Mouse (Mus musculus): ENCODE measurements at regions not wholly inside any gene's neighbourhood (a gene's known extent, or its start where the extent isn't known, plus 50 kb on each side); places are given as distances from the start of the nearest gene placed in this dataset.

GRCm38 (mm10) chr1:125172474-125172873, 263.1 kb downstream of the Actr3 start:
- Histone ChIP-seq H3K27me3 (replicated peaks; ENCODE audit: control insufficient read depth, insufficient read depth, low read length) (no peaks in the 10 kb centered on the region), H3K4me1 (replicated peaks; ENCODE audit: control insufficient read depth, insufficient read depth, low read length) (no peaks in the 10 kb centered on the region), H3K36me3 (ENCODE audit: control insufficient read depth, insufficient read depth) (no peaks in the 10 kb centered on the region), H3K4me3 (ENCODE audit: low read depth, low read length) (no peak overlapping the region), H3K9ac (ENCODE audit: low read depth, low read length) (no peak overlapping the region), H3K9me3 (ENCODE audit: control insufficient read depth) (no peaks in the 10 kb centered on the region), H3K4me2 (replicated peaks; ENCODE audit: low read depth) (no peak overlapping the region), H3K27ac (ENCODE audit: low read depth, low read length) (no peak overlapping the region)
- ATAC-seq: no peak
- WGBS: 73% methylated on average over 1 of the region's 1 CpGs
- TF ChIP-seq CTCF (IDR thresholded peaks at IDR 0.05; ENCODE audit: low read depth): no peak

DNA sequence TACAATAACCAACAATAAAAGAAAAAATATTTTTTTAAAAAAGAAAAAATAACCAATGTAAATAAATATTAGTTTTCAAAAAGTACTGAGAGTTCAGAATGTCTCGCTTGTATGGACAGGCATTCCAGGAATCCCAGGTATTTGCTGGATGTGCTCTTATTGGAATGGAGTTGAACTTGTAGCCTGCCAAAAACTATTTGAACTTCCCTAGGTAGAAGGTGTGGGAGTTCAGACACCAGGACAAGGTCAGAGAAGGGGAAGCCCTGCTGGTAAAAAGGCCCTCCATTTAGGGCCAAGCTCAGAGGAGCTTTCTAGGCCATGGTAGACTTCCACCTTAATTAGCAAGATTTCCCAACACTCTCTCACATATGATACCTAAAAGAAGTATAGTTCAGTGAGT, 270.3 kb downstream of the Actr3 start:
- no peaks in the 10 kb centered on the region for H3K27me3 ChIP-seq (replicated peaks; ENCODE audit: control insufficient read depth, insufficient read depth, low read length)
- ATAC-seq: no peak
- no peaks in the 10 kb centered on the region for H3K4me1 ChIP-seq (replicated peaks; ENCODE audit: control insufficient read depth, insufficient read depth, low read length)
- no peaks in the 10 kb centered on the region for H3K36me3 ChIP-seq (ENCODE audit: control insufficient read depth, insufficient read depth)
- no peaks in the 10 kb centered on the region for H3K9me3 ChIP-seq (ENCODE audit: control insufficient read depth)
- no peak overlapping the region for H3K4me2 ChIP-seq (replicated peaks; ENCODE audit: low read depth)
- WGBS: 80% methylated on average over 1 of the region's 1 CpGs
- H3K9ac ChIP-seq (ENCODE audit: low read depth, low read length): no peak overlapping the region
- H3K4me3 ChIP-seq (ENCODE audit: low read depth, low read length): no peak overlapping the region
- H3K27ac ChIP-seq (ENCODE audit: low read depth, low read length): no peak overlapping the region
- TF ChIP-seq CTCF (IDR thresholded peaks at IDR 0.05; ENCODE audit: low read depth): no peak

DNA sequence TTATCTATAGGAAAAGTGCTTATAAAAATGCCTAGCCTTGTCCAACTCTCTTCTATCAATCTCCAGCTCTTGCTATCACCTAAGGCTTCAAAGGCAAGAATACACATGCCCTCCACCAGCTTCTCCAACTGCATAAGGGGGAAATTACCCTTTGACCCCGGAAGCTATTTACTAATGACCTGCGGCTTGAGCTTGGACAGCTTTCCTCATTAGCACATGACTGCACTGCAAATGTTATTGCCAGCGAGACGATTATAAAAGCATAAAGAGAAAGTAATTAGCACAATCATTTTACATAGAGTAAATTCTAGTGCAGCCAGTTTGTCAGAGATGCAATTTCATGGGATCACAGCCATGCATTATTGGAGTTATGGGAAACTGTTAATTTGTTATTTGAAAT, 277.0 kb downstream of the Actr3 start:
- H3K9me3 ChIP-seq (ENCODE audit: control insufficient read depth): no peaks in the 10 kb centered on the region
- H3K9ac ChIP-seq (ENCODE audit: low read depth, low read length): no peak overlapping the region
- WGBS: 77% methylated on average over 4 of the region's 4 CpGs
- H3K36me3 ChIP-seq (ENCODE audit: control insufficient read depth, insufficient read depth): no peaks in the 10 kb centered on the region
- H3K4me2 ChIP-seq (replicated peaks; ENCODE audit: low read depth): no peak overlapping the region
- ATAC-seq: no peak
- H3K4me1 ChIP-seq (replicated peaks; ENCODE audit: control insufficient read depth, insufficient read depth, low read length): no peaks in the 10 kb centered on the region
- no peak for TF ChIP-seq CTCF (IDR thresholded peaks at IDR 0.05; ENCODE audit: low read depth)
- no peak overlapping the region for H3K27ac ChIP-seq (ENCODE audit: low read depth, low read length)
- no peak overlapping the region for H3K4me3 ChIP-seq (ENCODE audit: low read depth, low read length)
- no peaks in the 10 kb centered on the region for H3K27me3 ChIP-seq (replicated peaks; ENCODE audit: control insufficient read depth, insufficient read depth, low read length)

DNA sequence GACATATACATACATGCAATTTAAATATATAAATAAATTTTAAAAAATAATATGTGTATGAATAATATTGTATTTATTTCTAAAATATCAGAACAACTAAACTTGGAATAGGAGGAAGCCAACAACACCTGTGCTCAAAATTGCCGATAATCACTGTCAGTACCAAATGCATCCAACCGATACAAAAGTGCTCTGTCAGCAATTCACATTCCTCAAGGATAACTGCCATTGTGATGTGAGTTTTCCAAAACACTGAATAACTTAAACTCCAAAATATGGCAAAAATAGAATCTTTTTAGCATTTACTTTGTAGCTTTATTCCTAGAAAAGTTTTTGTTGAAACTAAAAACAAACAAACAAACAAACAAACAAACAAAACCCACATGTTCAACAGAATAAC, 279.4 kb downstream of the Actr3 start:
- no peaks in the 10 kb centered on the region for H3K36me3 ChIP-seq (ENCODE audit: control insufficient read depth, insufficient read depth)
- no peaks in the 10 kb centered on the region for H3K4me1 ChIP-seq (replicated peaks; ENCODE audit: control insufficient read depth, insufficient read depth, low read length)
- no peaks in the 10 kb centered on the region for H3K9me3 ChIP-seq (ENCODE audit: control insufficient read depth)
- no peaks in the 10 kb centered on the region for H3K27me3 ChIP-seq (replicated peaks; ENCODE audit: control insufficient read depth, insufficient read depth, low read length)
- ATAC-seq: no peak
- no peak overlapping the region for H3K9ac ChIP-seq (ENCODE audit: low read depth, low read length)
- TF ChIP-seq CTCF (IDR thresholded peaks at IDR 0.05; ENCODE audit: low read depth): no peak
- no peak overlapping the region for H3K27ac ChIP-seq (ENCODE audit: low read depth, low read length)
- H3K4me2 ChIP-seq (replicated peaks; ENCODE audit: low read depth): no peak overlapping the region
- H3K4me3 ChIP-seq (ENCODE audit: low read depth, low read length): no peak overlapping the region
- 99% methylated on average over 2 of the region's 2 CpGs for WGBS

DNA sequence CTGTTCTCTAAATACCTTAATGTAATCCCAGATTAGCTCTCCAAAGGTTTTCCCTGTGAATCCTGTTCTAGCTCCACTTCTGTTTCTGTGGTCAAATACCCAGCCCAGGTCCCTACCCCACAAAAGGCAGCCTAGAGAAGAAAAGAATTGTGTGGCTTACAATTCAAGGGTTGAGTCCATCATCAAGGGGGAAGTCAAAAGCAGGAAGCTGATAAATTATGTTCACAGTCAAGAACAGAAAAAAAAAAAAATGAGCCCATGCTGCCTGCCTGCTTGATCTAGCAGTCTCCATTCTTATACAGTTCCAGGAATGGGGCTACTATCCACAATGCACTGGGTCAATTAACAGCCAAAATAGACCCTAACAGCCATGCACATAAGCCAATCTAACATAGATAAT, 285.7 kb downstream of the Actr3 start:
- Histone ChIP-seq H3K4me3 (ENCODE audit: low read depth, low read length) (no peak overlapping the region), H3K9me3 (ENCODE audit: control insufficient read depth) (no peaks in the 10 kb centered on the region), H3K4me1 (replicated peaks; ENCODE audit: control insufficient read depth, insufficient read depth, low read length) (no peaks in the 10 kb centered on the region), H3K9ac (ENCODE audit: low read depth, low read length) (no peak overlapping the region), H3K27ac (ENCODE audit: low read depth, low read length) (no peak overlapping the region), H3K36me3 (ENCODE audit: control insufficient read depth, insufficient read depth) (no peaks in the 10 kb centered on the region), H3K4me2 (replicated peaks; ENCODE audit: low read depth) (no peak overlapping the region), H3K27me3 (replicated peaks; ENCODE audit: control insufficient read depth, insufficient read depth, low read length) (no peaks in the 10 kb centered on the region)
- ATAC-seq: no peak
- TF ChIP-seq CTCF (IDR thresholded peaks at IDR 0.05; ENCODE audit: low read depth): no peak

DNA sequence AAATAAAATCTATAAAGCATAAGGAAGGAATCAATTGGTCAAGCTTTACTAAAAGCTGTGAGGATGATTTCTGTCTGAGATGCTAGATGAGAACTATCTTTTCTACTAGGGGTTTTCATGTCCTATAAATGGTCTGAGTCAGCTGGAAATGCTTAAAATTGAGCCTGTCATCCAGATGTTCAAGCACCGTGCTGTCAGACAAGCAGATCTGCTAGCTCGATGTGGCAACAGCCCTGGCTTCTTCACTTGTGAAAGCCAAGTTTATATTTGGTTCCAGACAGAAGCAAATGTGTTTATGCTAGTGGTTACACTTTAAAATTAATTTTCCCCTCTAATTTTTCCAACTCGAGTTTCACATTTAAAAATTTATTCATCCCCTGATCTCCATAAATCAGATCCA, 311.7 kb downstream of the Actr3 start:
- no peak overlapping the region for H3K4me3 ChIP-seq (ENCODE audit: low read depth, low read length)
- no peaks in the 10 kb centered on the region for H3K9me3 ChIP-seq (ENCODE audit: control insufficient read depth)
- 65% methylated on average over 3 of the region's 3 CpGs for WGBS
- ATAC-seq: no peak
- H3K27ac ChIP-seq (ENCODE audit: low read depth, low read length): no peak overlapping the region
- H3K4me1 ChIP-seq (replicated peaks; ENCODE audit: control insufficient read depth, insufficient read depth, low read length): no peaks in the 10 kb centered on the region
- H3K36me3 ChIP-seq (ENCODE audit: control insufficient read depth, insufficient read depth): no peaks in the 10 kb centered on the region
- TF ChIP-seq CTCF (IDR thresholded peaks at IDR 0.05; ENCODE audit: low read depth): no peak
- H3K9ac ChIP-seq (ENCODE audit: low read depth, low read length): no peak overlapping the region
- no peak overlapping the region for H3K4me2 ChIP-seq (replicated peaks; ENCODE audit: low read depth)
- H3K27me3 ChIP-seq (replicated peaks; ENCODE audit: control insufficient read depth, insufficient read depth, low read length): no peaks in the 10 kb centered on the region

GRCm38 (mm10) chr1:125100596-125100995, 334.9 kb downstream of the Actr3 start:
- no peak for TF ChIP-seq CTCF (IDR thresholded peaks at IDR 0.05; ENCODE audit: low read depth)

More at GRCm38 (mm10) chr1:125100596-125100995, 334.9 kb downstream of the Actr3 start:
- no peak for ATAC-seq
- no peak overlapping the region for H3K4me2 ChIP-seq (replicated peaks; ENCODE audit: low read depth)
- H3K27ac ChIP-seq (ENCODE audit: low read depth, low read length): no peak overlapping the region
- H3K4me3 ChIP-seq (ENCODE audit: low read depth, low read length): no peak overlapping the region
- no peak overlapping the region for H3K9ac ChIP-seq (ENCODE audit: low read depth, low read length)
- WGBS: 74% methylated on average over 2 of the region's 2 CpGs
- H3K4me1 ChIP-seq (replicated peaks; ENCODE audit: control insufficient read depth, insufficient read depth, low read length): no peaks in the 10 kb centered on the region
- no peaks in the 10 kb centered on the region for H3K9me3 ChIP-seq (ENCODE audit: control insufficient read depth)
- H3K27me3 ChIP-seq (replicated peaks; ENCODE audit: control insufficient read depth, insufficient read depth, low read length): no peaks in the 10 kb centered on the region
- H3K36me3 ChIP-seq (ENCODE audit: control insufficient read depth, insufficient read depth): no peaks in the 10 kb centered on the region
